Mouse (Mus musculus) forebrain, embryonic 15.5 days (tissue): ENCODE measurements around the gene St6galnac3. TPM values are rescaled to one million over a fixed set of nuclear protein-coding genes. Genes with fewer than 3 reads are reported as not detected.

Experiments
- ATAC-seq: fragments of 200-750 bp; cut with Nextera tagmentation; replicated peaks from 2 replicates; pipeline ENCODE4 v1.8.0; 2017; ENCODE audit warnings: mild to moderate bottlenecking, moderate TSS enrichment, moderate library complexity
- H3K27ac ChIP-seq: fragments of 300-500 bp; sonication (generic); replicated peaks from 2 replicates; pipeline ENCODE4 v1.5.1; 2015; ENCODE audit warnings: mild to moderate bottlenecking, inconsistent platforms
- H3K27me3 ChIP-seq: fragments of 300-500 bp; sonication (generic); 2 replicates; pipeline ENCODE4 v1.6.1; 2015; ENCODE audit warnings: inconsistent platforms
- H3K36me3 ChIP-seq: fragments of 300-500 bp; sonication (generic); 2 replicates; pipeline ENCODE4 v1.6.1; 2015; ENCODE audit warnings: mild to moderate bottlenecking, inconsistent platforms
- H3K4me1 ChIP-seq: fragments of 300-500 bp; sonication (generic); 2 replicates; pipeline ENCODE4 v1.6.1; 2015; ENCODE audit warnings: inconsistent platforms
- H3K4me2 ChIP-seq: fragments of 300-500 bp; sonication (generic); replicated peaks from 2 replicates; pipeline ENCODE4 v1.6.1; 2015; ENCODE audit warnings: mild to moderate bottlenecking, inconsistent platforms
- H3K4me3 ChIP-seq: fragments of 300-500 bp; sonication (generic); 2 replicates; pipeline ENCODE4 v1.5.1; 2015; ENCODE audit warnings: mild to moderate bottlenecking, inconsistent platforms
- H3K9ac ChIP-seq: fragments of 300-500 bp; sonication (generic); replicated peaks from 2 replicates; pipeline ENCODE4 v1.6.1; 2015; ENCODE audit warnings: mild to moderate bottlenecking, inconsistent platforms
- H3K9me3 ChIP-seq: fragments of 300-500 bp; sonication (generic); 2 replicates; pipeline ENCODE4 v1.6.1; 2016; ENCODE audit warnings: inconsistent platforms
- WGBS: fragments of 180-500 bp; shearing (Covaris S2); methylation state at CpG from one replicate; pipeline ENCODE4 v1.1.7; 2015; ENCODE audit warnings: mixed read lengths; 5-methylcytosine and 5-hydroxymethylcytosine counted together
- polyA plus RNA-seq: library from polyadenylated mRNA; unstranded; fragments of >200 nt; fragmentation: Nextera tagmentation; extraction: Ambion mirVana; gene quantifications from 2 replicates; pipeline ENCODE4 v1.2.1, GENCODE M21; 2015

Gene St6galnac3
- polyA plus RNA-seq, 1 experiment from 2014 or later = 24.5 TPM

DNA sequence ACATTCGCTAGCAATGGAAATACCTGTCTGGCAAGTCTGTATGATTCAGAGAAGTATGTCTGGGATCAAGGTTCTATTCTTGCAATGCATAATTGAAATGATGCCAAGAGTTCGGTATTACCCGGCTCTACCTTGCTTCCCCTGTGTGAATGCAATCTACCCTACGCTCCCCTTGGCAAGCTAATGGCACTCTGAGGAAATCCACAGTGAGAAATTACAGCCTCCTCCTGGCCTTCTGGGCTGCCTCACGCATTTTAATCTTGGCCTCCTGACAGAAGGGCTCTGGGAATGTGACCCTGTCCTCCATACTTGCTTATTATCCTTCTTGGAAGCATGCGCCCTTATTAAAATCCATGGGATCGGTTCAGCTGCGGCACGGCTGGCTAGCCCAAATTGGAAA lies 235.3 kb downstream of the St6galnac3 start:
- Histone ChIP-seq H3K27me3 (no peaks in the 10 kb centered on the region), H3K4me1 (peaks cover 29% of the 10 kb centered on the region), H3K4me3 (no peak overlapping the region), H3K4me2 (no peak overlapping the region), H3K36me3 (no peaks in the 10 kb centered on the region), H3K9me3 (no peaks in the 10 kb centered on the region), H3K9ac (no peak overlapping the region), H3K27ac (0 out of 2 replicates have a peak overlapping the region, but pooled peaks have one; percentile 3)
- 58% methylated on average over 9 of the region's 9 CpGs for WGBS
- peak; percentile 57; the same call in 1 of the 2 replicates for ATAC-seq

DNA sequence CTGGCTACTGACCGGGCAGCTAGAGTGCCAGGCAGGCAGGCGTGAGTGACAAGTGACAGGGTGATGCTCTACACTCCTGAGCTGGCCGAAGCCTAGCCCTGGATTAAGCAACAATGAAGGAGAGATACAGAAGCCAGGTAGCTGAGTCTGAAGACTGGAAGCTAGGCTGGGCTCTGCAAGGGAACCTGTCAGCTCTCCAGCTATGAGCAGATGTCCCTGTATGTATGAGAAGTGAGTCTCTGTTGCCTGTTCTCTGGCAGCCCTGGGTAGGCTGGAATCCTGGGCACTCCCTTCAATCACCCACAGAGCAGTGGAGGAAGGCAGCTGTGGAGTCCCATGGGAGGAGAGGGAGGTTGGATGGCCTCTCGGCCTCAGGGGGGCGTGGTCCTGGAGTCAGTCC lies 236.0 kb downstream of the St6galnac3 start:
- no peak for ATAC-seq
- Histone ChIP-seq H3K27me3 (no peaks in the 10 kb centered on the region), H3K36me3 (no peaks in the 10 kb centered on the region), H3K4me2 (no peak overlapping the region), H3K4me1 (peaks cover 30% of the 10 kb centered on the region), H3K4me3 (no peak overlapping the region), H3K9me3 (no peaks in the 10 kb centered on the region), H3K9ac (no peak overlapping the region), H3K27ac (no peak overlapping the region)
- WGBS = 88% methylated on average over 5 of the region's 5 CpGs

DNA sequence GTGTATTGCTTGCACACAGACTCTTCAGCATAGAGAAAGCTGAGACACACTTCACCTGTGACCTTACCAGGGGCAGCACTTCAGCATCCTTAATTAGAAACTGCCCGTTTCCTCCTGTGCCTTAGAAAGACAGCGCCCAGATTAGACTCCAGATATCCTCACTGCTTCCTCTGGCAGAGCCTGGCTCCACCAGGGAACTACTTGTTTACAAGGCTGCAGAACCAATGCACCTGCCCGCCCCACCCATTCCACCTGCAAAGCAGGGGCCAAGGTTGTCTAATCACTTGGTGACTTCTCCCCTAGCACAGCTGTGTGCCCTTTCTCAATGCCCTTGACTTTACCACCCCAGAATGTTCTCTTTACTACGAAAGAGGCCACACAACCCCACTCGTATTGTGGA lies 239.8 kb downstream of the St6galnac3 start:
- Histone ChIP-seq H3K4me1 (peaks cover 37% of the 10 kb centered on the region), H3K27me3 (no peaks in the 10 kb centered on the region), H3K9ac (no peak overlapping the region), H3K4me2 (no peak overlapping the region), H3K9me3 (no peaks in the 10 kb centered on the region), H3K27ac (0 out of 2 replicates have a peak overlapping the region, but pooled peaks have one; percentile 7), H3K4me3 (no peak overlapping the region), H3K36me3 (no peaks in the 10 kb centered on the region)
- ATAC-seq = no peak
- 91% methylated on average over 5 of the region's 5 CpGs for WGBS

DNA sequence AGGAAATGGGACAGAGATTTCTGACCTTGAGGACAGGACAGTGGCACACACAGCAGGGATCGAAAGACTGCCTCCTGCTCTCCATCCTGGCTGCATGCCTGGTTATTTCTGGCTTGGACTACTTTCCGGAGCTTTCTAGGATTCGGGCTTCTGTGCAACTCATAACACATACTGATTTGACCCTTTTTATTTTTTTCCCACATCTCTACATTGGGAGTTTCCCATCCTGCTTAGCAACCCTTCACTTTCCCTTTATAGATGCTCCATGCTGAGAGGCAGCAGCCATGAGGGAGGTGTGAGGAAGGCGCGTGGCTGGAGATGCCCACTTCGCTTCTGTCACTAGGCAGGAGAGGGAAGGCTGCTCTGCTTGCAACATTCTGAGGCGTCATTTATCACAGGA lies 240.3 kb downstream of the St6galnac3 start:
- Histone ChIP-seq H3K9ac (no peak overlapping the region), H3K27me3 (no peaks in the 10 kb centered on the region), H3K4me3 (no peak overlapping the region), H3K27ac (0 out of 2 replicates have a peak overlapping the region, but pooled peaks have one; percentile 7), H3K36me3 (no peaks in the 10 kb centered on the region), H3K4me1 (peaks cover 34% of the 10 kb centered on the region), H3K9me3 (no peaks in the 10 kb centered on the region), H3K4me2 (no peak overlapping the region)
- WGBS = 61% methylated on average over 7 of the region's 7 CpGs
- ATAC-seq = no peak

DNA sequence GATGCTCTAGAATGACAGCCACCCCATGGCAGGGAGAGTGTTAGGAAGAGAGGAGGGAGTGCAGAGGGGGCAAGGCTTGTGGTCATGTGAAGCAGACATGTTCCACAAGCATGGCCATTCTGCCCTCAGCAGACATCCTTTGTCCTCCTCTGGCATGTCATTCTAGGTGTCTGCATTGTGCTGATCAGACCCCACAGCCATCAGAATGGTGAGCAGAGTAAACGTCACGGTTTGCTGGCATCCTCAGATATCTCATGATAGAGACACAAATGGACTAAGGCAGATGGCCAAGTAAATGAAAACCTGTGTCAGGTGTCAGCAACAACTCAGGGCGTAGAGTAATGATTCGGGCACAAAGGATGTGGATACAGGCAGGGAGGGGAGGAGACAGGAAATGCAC lies 241.3 kb downstream of the St6galnac3 start:
- 90% methylated on average over 4 of the region's 4 CpGs for WGBS
- H3K9me3 ChIP-seq = no peaks in the 10 kb centered on the region
- no peak for ATAC-seq

DNA sequence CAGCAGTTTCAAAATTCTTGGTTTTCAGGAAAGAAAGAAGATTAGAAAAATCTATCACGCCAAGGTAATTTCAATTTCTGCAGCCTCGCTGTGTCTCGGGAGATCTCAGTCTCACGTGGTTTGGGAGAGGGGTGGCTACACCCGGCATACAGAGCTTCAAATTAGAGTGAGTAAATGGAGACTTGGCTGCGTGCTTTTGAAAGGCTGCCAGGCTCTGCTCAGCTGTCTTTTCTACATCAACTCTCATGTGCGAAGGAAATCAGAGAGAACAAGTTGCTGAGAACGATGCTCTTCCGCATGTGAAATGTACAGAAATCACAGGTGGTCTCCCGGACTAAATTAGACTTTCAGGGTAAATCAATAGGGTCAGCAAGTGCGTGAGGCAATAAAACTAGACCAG lies 242.9 kb downstream of the St6galnac3 start:
- Histone ChIP-seq H3K27ac (peak overlapping the region; percentile 64), H3K4me3 (no peak overlapping the region), H3K36me3 (no peaks in the 10 kb centered on the region), H3K4me1 (peaks cover 25% of the 10 kb centered on the region), H3K9me3 (no peaks in the 10 kb centered on the region), H3K27me3 (no peaks in the 10 kb centered on the region), H3K9ac (no peak overlapping the region), H3K4me2 (peak overlapping the region; percentile 14)
- ATAC-seq = peak; percentile 88
- 27% methylated on average over 11 of the region's 11 CpGs for WGBS

More for the DNA sequence above, 241.3 kb downstream of the St6galnac3 start:
- Histone ChIP-seq H3K9ac (no peak overlapping the region), H3K4me2 (no peak overlapping the region), H3K27me3 (no peaks in the 10 kb centered on the region), H3K4me1 (peaks cover 26% of the 10 kb centered on the region), H3K4me3 (no peak overlapping the region), H3K36me3 (no peaks in the 10 kb centered on the region), H3K27ac (no peak overlapping the region)

DNA sequence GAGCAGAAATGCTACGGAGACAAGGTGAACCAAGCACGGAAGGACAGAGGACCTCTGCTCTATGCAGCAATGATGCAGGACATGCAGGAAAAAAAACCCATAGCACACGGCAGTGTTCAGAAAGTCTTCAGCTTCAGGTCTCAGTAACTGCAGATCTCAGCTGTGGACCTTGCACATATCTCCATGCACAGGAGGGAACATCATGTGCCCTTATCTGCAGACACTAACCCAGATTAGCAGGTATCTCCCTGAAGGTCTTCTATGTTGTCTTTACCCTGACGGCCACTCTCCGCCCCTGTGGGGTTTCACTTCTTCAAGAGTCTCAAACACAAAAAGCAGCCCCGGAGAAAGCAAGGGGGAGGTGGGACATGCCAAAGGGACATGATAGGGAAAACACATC lies 244.0 kb downstream of the St6galnac3 start:
- Histone ChIP-seq H3K4me2 (no peak overlapping the region), H3K9me3 (no peaks in the 10 kb centered on the region), H3K4me1 (peaks cover 25% of the 10 kb centered on the region), H3K27me3 (no peaks in the 10 kb centered on the region), H3K9ac (no peak overlapping the region), H3K4me3 (no peak overlapping the region), H3K36me3 (no peaks in the 10 kb centered on the region), H3K27ac (no peak overlapping the region)
- WGBS = 91% methylated on average over 6 of the region's 6 CpGs
- ATAC-seq = no peak

DNA sequence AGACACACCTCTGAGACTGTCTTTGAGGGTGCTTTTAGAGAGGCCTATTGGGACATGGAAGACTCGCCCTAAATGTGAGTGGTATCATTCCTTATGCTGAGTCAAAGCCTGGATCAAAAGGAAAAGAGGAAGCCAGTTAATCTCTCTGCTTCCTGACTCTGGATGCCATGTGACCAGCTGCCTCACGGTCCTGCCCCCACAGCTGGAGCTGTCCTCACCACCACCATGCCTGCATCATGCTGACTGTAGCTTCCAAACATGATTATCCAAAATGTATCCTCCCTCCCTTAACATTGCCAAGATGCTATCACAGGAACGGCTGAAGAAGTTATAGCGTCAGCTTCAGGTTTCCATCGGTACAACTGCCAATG lies 244.4 kb downstream of the St6galnac3 start:
- no peak for ATAC-seq
- WGBS = 89% methylated on average over 5 of the region's 5 CpGs
- Histone ChIP-seq H3K9ac (no peak overlapping the region), H3K4me2 (no peak overlapping the region), H3K36me3 (no peaks in the 10 kb centered on the region), H3K4me1 (peaks cover 25% of the 10 kb centered on the region), H3K27ac (no peak overlapping the region), H3K9me3 (no peaks in the 10 kb centered on the region), H3K4me3 (no peak overlapping the region), H3K27me3 (no peaks in the 10 kb centered on the region)

DNA sequence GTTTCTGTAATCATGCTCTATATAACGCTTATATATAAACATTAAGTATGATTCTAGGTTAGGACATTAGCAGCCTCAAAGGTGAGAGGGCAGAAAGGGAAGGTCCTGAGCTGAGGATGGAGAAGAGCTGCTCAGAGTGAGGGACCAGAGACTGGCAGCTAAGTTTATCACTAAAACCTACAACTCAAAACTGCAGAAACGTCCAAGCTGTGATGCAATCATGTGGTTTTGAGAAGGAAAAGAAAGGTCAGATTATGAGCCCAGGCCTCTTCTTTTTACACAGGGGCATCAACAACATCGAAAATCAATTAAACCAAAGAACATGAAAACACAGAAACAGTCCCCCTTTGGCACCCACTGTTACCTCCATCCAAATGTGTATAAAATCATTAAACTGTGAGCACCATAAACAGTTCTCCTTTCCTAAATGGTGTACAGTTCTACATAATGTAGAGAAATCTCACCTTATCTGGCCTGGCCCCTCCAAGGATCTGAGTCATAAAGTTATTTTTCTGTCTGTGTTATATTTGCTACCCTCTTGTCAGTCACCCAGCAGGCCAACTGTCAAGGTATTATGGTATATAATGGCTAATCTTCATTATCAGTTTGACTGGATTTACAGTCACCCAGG lies 244.9 kb downstream of the St6galnac3 start:
- Histone ChIP-seq H3K27ac (no peak overlapping the region), H3K4me2 (no peak overlapping the region), H3K9ac (no peak overlapping the region), H3K27me3 (no peaks in the 10 kb centered on the region), H3K9me3 (no peaks in the 10 kb centered on the region), H3K36me3 (no peaks in the 10 kb centered on the region), H3K4me1 (peaks cover 25% of the 10 kb centered on the region), H3K4me3 (no peak overlapping the region)
- ATAC-seq = no peak
- WGBS = 89% methylated on average over 3 of the region's 3 CpGs

DNA sequence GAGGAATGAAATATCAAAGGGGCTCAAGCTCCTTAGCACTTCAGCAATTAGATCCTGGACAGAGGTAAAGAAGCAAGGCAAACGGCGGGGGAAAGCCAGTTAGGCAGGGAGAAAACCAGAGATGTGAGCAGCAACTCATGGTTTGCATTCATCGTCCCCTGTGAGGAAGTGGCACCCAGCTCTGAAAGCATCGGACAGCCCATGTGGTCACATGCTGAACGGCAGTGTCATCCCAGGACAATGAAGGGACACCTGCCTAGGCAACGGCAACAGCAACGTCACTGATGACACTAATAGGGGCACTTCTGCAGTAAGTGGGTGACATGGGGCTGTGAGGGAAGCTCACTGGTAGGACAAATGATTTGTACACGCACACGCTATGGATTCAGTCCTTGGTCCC lies 249.1 kb downstream of the St6galnac3 start:
- Histone ChIP-seq H3K4me1 (no peaks in the 10 kb centered on the region), H3K9ac (no peak overlapping the region), H3K27me3 (no peaks in the 10 kb centered on the region), H3K4me3 (no peak overlapping the region), H3K36me3 (no peaks in the 10 kb centered on the region), H3K9me3 (no peaks in the 10 kb centered on the region), H3K27ac (no peak overlapping the region), H3K4me2 (no peak overlapping the region)
- 93% methylated on average over 9 of the region's 9 CpGs for WGBS
- ATAC-seq = no peak

DNA sequence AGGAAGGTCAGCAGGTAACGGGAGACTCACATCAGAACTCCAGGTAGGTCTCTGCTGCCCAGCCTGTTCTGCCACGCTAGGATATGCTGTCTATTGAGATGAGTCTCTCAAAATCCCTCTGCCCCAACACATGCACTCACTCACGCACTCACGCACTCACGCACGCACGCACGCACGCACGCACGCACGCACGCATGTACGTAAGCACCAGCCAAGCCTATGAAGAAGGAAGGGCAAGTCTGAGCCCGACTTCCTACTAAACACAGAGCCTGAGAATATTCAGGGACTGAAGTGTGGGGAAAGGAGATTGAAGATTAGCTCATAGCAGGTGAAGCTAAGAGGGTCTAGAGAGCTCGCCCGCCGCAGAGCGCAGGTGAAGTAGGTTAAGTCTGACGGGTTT lies 249.5 kb downstream of the St6galnac3 start:
- Histone ChIP-seq H3K27ac (no peak overlapping the region), H3K36me3 (no peaks in the 10 kb centered on the region), H3K27me3 (no peaks in the 10 kb centered on the region), H3K9ac (no peak overlapping the region), H3K4me2 (no peak overlapping the region), H3K4me3 (no peak overlapping the region), H3K4me1 (no peaks in the 10 kb centered on the region), H3K9me3 (no peaks in the 10 kb centered on the region)
- WGBS = 96% methylated on average over 20 of the region's 20 CpGs
- no peak for ATAC-seq

DNA sequence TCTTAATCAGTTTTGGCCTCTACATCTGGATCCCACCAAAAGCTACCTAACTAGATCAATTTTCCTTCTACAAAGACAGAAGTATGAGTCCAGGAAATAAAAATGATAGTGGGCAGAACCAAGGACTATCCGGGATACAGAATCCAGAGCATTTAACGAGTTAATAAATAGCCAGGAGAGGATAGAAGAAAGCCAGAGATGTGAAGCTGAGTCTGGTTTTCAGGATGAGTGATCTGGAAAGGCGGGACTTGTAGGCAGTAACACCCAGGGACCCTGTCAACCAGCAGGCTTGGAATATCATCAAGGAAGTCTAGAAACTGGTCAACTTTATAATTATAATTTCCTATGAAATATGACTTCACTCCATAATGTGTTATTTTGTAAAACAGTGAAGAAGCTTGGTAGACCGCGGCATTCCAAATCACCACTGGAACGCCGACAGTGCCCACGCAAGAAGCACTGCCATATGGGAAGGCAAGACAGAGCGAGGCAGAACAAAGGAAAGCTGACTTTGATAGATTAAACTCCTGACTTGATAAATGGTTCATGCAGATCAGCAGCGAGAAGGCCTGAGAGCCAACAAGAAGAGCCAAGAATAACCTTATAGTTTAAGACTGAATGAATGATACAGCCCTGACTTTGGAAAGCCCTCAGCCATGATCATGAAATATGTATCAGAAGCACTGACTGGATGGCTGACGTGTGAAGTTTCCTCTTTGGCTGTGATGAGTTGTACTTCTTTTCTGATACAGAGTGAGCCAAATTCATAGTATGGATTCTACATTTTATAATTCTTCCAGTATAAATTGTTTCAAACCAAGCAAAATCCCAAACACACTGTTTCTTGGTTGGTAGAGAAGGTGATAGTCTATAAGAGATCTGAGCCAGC lies 252.1 kb downstream of the St6galnac3 start:
- Histone ChIP-seq H3K9me3 (no peaks in the 10 kb centered on the region), H3K27me3 (no peaks in the 10 kb centered on the region), H3K27ac (no peak overlapping the region), H3K9ac (no peak overlapping the region), H3K4me1 (no peaks in the 10 kb centered on the region), H3K4me2 (no peak overlapping the region), H3K4me3 (no peak overlapping the region), H3K36me3 (no peaks in the 10 kb centered on the region)
- WGBS = 92% methylated on average over 11 of the region's 11 CpGs
- no peak for ATAC-seq
